Mouse (Mus musculus) forelimb bud, embryonic 11.5 days (tissue): ENCODE data around the gene Mat2b.
"Not testable (repeated sequence)": the region's sequence is repeated elsewhere in the genome, so short reads cannot be mapped to it uniquely, and the experiment has no call there.

Source experiments
- DNase-seq: peaks from one replicate; pipeline ENCODE4 v3.0.0-alpha.2; 2012; ENCODE audit warnings: low read depth, low spot score

Mat2b gene

DNA sequence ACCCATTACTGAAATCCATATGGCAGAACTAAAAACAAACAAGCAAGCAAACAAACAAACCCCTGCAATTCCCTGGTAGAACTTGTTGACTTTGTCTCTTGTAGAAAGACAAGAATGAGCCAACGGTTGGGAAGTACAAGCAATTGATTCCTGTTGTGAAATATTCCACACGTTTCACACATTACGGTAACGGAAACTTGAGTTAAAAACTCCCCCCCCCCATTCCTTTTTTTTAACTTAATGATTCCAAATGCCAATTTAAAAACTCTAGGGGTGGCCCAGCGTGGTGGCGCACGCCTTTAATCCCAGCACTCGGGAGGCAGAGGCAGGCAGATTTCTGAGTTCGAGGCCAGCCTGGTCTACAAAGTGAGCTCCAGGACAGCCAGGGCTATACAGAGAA lies at the start of gene Mat2b:
Gene Mat2b, minus strand, starts transcription at position 101 of the 400 bp plus-strand sequence.
- no peak for DNase-seq

DNA sequence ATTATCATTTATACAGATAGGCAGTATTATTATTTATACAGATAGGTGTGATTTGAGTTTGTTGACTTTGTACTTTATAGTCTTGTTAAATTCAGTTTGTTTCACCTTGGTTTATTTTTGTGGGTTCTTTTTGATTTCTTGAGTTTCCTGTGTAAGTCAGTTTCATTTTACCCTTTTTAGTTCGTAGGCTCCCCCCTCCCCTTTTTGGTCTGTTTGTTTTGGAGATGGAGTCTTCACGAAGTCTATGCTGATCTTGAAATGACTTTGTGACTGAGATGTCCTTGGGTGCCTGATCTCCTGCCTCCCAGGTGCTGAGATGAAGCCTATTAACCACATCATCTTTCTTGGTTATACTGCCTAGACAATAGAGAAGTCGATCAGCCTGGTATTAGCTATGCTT lies 49.3 kb upstream of the Mat2b start:
- DNase-seq = no peak

DNA sequence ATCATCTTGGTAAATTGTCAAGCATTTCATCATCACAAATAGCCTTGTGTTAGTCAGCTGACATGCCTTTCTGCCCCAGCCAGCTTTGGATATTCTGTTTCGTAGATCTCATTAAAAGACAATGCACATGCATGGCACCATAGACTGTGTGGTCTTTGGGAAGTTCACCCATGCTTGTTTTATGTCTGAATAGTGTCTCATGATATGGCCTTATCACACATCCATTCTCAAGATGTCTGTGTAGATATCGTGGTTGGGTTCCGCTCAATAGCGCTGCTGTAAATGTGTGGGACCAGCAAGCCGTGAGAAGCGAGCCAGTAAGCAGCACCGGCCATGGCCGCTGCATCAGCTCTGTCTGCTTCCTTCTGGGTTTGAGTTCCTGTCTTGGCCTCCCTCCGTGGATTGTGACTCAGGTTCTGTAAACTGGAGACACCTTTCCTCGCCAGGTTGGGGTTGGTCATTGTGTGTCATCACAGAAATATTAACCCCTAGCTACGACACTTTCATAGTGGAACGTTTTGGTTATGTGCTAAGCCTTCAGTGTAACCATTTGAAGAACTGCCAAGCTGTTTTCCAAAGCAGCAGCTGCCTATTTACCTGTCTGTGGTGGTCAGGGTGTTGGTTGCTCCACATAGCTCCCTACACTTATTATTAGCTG lies 46.7 kb upstream of the Mat2b start:
- DNase-seq = no peak

DNA sequence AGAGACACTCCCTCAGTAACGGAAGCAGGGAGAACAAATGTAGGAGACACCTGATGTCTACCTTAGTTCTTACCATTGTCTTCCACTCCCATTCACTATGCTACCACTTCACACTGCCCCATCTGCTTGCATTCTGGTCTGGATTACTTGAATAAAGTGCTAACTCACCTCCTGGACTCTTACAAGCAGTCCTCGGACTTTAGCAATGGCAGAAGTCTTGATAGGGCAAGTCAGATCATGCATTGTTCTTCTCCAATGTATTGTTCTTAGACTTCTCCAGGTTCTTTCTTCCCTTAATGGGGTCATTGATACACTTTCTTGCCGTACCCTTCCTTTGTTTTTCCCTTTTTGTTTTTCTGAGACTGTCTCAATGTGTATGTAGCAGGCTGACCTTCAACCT lies 42.4 kb upstream of the Mat2b start:
- no peak for DNase-seq

DNA sequence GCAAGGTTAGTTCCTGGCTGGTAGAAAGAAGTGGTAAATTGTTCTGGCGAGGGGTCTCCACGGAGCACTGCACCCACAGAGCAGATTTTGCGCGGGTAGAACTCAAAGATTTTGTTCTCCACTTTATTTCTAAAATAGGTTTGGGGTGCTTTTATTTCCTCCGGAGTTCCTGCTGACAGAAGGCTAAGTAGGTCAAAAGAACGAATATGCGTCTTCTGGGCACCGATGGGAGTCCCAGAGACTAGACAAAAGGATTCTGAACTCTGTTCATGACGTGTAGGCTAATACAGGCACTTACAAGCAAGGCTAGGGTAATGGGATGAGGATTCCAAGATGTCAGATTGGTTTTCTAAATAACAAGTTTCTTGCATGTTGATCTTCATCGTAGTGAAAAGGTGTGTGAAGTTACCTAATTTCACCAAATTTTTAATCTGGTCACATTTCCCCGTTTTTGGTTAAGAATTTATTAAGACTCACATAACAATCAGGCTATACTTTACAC lies 39.3 kb upstream of the Mat2b start:
- DNase-seq = peak; percentile 11

DNA sequence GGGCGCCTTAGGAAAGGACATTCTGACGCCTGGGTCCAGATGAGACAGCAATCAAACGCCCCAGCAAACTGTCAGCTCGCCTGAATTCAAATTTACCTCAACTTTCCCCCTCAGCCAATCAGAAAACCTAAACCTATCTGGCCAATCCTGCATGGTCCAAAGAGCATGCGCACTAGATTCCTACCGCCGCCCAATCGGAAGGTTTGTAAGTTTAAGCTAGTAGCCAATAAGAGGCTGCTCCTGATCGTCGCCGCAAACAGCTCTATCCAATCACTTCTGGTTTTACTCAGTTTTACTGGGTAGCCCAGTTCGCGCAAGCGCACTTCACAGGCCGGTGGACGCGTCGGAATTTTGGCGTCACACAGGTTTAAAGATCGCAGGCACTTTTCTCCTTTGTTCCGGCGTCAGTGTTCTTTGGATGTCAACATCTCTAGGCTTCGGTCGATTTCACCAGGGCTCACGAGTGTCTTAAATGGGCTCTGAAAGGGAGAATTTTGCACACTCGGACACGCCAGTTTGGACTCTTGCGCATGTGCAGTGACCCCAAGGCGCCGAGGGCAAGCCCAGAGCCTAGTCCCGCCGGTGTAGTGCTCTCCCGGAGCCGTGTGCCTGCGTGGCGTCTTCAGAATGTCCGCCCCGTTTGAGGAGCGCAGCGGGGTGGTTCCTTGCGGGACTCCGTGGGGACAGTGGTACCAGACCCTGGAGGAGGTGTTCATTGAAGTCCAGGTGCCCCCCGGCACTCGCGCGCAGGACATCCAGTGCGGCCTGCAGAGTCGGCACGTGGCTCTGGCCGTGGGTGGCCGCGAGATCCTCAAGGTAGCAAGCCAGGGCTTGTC lies 38.6 kb upstream of the Mat2b start, which contains the start of the genes Hmmr and Nudcd2:
Gene Hmmr, minus strand, starts transcription at position 84 of the 836 bp plus-strand sequence.
Gene Nudcd2, plus strand, starts transcription at position 329 of the 836 bp plus-strand sequence.
- DNase-seq = peak; percentile 98

DNA sequence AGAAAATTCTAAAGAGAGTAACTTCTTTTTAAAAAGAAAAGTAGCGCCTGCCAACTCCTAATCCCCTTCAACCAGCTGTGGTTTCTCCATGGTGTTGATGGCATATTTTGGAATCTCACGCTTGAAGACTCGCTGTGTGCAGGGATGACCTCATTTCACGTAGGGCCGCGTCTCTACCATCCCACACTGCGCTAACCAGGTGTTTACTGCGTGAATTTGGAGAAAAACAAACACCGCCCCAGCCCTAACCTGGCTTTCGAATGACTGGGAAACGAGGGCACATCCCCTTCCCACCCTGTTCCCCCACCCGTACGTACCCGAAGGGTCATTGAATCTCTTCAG lies 38.0 kb upstream of the Mat2b start:
- DNase-seq = no peak

DNA sequence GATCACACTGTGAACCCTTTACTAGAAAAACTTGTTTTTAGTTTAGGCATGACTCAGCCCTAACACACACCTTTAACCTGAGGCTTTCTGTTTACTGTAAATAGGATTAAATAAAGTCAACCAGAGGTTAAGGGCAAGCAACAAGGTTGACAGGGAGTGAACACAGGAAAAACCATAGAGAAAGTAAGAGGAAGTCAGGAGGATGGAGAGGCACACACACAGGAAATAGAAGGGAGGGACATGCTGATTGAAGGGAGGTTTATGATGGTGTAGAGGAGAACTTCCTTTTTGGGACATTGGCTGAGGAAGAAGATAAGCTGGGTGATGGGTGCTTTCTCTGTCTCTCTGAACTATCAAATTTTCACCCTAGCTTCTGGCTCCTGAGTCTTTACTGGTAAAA lies 23.3 kb upstream of the Mat2b start:
- DNase-seq = no peak

DNA sequence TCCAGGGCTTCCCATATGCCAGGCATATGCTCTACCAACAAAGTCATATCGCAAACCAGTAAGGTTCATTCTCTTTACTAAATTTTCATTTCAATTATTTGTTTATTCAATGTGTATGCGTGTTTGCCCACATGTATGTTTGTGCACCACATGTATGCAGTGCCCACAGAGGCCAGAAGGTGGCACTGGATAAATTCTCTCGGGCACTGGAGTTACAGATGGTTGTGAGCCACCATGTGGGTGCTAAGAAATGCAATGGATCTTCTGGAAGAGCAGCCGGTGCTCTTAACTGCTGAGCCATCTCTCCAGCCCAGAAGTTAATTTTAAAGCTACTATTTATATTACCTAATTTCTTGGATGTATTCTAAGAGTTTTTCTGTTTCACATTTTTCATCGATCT lies 20.5 kb upstream of the Mat2b start:
- no peak for DNase-seq

DNA sequence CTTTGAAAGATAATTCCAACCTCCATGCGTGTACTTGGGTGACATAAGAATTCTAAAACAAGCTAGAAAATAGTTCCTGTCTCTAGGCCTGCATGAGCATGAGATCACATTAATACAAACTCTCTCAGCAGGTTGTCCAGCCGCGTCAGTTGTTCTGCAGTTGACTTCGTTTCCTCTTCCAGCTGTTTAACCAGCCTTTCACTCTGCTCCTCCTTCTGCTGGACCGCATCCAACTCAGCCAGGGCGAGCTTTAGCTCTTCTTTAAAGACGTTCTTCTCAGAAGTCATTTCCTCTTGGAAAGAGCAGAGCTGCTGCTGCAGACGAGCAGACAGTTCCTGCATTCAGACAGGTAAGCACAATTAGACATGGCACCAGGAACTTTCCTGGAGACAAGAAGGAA lies 18.9 kb upstream of the Mat2b start:
- no peak for DNase-seq

DNA sequence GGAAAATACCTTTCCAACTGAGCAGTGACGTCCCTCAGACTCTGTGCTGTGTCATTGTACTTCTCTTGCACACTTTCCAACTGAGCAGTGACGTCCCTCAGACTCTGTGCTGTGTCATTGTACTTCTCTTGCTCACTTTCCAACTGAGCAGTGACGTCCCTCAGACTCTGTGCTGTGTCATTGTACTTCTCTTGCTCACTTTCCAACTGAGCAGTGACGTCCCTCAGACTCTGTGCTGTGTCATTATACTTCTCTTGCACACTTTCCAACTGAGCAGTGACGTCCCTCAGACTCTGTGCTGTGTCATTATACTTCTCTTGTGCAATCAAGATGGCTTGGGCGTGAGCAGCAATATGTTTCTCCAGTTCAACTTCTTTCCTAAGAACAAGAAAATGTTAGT lies 14.9 kb upstream of the Mat2b start:
- not testable (repeated sequence) for DNase-seq

DNA sequence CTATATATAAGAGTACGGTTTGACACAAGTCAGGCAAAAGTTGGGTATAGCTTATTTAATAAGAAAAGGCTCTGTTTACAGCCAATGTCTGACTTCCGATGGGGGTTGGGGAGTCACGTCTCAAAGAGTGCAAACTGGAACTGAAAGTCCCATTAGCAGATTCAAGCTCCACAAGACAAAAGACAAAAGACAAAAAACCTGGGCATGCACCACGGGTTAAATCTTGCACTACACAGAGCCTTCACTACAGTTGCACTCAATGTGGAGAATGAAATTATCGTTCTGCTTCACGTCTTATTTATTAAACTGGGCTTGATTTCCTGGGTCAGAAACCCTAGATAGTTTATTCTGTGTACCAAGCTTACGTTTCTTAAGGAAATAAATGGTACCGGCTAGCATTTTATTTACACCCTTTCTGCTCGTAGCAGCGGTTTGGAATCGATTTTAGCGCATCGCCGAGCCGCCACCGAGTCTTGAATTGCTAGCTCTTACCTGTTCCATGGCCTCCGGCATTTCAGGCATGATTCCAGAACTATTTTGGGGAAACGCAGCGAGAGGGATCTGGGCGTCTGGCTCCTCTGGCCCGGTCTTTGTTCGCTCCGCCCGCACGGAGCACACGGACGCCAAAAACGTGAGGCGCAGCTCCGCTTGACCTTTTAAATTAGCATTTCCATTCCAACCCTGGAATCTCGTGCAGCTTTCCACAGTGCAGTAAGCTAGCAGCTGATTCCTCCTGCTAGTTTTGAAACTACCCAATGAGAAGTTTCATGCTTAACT lies 504 bp downstream of the Mat2b start:
- DNase-seq = peak; percentile 87

DNA sequence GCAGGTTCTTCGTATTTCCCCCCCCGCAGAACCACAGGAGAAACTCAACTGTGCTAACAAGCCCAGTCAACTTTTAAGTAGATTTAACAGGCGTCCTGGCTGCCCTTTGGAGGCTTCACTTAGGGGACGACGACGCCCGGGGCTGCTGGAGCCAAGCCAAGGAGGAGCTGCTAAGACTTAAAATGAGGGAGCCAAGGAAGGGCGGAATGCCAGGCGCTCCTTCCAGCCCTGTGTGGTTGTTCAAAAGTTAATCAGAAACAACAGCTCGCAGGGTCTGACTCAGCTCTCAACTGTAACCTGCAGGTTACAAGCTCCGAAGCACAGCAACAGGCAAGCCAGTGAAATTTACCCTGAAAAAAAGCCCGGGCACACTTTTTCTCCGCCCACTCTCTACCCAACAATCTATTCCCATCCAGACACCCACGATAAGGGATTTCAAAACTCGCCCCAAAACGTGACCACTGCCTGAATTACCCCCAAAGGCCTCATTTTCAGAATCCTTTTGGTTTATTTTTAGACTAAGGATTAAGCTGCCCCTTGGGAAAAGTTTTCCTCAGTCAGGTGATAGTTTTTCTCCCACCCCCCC lies 1.5 kb downstream of the Mat2b start:
- peak; percentile 65 for DNase-seq

DNA sequence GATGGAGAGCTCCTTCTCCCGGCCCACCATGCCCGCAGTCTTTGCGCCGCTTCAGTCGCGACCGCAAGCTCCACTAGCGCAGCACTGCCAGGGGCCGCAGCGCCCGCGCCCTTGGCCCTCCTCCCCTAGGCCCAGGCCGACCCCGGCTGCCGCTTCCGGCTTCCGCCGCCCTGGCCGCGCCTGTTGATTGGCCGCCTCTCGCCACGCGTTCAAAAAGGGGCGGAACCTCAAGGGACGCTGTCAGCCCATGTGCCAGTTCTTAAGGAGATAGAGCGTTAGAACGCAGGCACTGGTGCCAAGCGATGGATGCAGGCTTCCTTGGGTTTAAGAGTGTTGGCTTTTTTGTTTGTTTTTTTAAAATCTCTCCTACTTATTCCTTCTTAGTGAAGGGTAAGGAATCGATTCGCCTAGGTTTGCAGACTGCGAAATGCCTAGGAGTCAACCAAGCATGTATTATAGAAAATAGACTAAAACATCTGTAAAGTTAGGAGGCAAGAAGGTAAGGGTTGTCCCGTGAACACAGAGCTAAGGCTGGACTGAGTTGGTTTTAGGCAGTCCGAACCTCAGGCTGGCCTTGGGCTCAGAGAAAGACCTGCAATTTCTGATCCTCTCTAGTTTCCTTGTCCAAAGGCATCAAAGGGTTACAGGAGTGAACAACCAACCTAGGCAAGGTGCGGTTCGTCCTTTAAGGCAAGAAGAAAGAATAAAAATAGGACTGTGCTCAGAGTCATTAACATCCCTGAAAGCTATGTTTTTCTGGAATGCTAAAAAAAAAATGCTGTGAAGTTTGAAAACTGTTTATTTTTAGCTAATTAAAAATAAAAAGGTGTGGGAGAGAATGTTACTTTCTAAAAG lies 2.3 kb downstream of the Mat2b start:
- peak; percentile 90 for DNase-seq

DNA sequence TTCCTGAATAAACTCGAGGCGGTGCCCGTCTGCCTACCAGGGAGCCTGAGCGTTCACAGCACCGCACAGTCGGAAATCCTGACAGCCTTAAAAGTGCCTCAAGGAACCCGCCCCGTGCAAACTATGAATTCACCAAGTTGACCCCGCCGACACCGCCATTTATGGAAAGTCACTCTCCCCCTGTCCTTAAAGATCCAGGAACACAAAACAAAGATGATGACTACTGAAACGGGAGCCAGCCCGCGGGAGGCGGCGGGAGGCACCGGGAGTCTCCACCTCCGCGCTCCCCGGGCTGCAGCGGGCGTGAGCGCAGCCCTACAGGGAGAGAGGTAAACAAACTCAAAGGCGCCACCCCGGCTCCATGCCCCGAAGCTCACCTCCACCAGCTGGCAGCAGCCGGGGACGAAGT lies 2.9 kb downstream of the Mat2b start:
- DNase-seq = peak; percentile 12

DNA sequence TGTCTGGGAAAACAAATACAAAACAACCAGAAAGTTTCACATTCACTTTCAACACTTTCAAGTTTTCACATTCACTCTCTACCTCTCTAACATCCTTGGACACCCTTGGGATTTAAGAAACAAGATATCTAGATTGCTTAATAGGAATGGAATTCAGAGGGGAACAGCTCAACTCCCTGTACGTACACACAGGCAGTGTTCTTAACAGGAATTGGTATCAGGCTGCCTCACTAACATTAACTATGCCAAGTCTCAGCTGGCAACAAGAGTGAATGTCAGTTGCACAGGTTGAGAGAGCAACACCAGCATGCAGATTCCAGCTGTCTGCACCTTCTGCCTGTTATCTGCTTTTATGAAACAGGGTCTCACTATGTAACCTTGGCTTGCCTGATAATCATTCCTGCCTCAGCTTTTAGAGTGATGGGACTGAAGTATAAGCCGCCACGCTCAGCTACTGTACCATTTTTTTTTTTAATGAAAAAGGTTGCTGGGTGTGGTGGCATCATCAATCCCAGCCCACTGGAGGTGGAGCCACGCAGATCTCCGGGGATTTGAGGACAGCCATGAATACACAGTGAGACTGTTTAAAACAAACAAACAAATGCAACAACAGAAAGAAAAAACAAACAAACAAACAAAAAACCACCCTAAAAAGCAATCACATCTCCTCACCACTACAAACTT lies 4.4 kb downstream of the Mat2b start:
- DNase-seq = no peak

DNA sequence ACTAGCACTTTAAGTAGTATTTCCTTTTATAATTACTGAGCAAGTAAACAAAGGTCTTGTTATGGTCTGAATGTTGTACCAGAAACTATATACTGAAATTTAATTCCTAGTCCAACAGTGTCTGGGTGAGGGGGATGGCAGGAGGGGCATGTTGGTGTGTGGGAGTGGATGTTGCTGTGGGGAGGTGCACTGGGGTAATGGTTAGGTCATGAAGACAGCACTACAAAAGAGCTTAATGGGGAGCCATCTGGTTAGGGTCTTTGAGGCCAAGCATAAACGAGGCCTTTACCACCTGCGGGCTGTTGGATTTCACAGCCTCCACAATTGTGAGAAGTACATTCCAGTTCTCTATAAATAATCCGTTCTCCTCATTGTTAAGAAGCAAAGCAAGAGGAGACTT lies 11.7 kb downstream of the Mat2b start:
- DNase-seq = no peak

DNA sequence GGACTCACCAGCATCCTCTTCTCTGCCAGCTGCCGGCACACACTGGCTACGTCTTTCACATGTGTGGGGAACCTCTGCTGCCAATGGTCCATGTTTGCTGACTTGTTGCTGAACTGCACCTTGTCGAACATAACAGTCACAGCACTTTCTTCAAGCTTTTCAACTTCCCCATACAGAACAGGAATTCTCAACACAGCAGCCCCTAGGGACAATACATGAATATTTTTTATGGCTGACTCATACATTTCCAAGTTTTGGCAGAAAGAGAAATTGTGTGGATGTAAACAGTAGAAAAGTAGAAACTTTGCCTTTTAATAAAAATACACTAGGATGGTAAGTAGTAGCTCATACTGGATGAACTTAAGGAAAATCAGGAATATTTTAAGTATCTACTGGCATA lies 12.5 kb downstream of the Mat2b start:
- DNase-seq = no peak

DNA sequence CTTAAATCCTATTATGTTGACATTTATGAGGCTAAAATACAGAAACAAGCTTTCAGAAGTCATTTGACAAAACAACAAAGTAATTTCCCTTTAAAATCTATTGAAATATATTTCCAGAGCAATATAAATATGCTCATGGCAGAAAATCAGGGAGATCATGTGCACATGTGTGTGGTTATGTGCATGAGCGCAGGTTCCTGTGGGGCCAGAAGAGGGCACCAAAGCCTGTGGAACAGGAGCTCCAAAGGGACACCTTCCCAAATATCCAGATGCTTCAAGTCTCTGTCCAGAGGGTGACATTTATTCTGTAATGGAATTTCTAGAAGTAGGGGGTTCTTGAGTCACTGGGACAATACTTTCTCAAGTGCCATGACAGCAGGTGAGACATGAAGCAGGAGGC lies 17.8 kb downstream of the Mat2b start:
- DNase-seq = peak; percentile 14

DNA sequence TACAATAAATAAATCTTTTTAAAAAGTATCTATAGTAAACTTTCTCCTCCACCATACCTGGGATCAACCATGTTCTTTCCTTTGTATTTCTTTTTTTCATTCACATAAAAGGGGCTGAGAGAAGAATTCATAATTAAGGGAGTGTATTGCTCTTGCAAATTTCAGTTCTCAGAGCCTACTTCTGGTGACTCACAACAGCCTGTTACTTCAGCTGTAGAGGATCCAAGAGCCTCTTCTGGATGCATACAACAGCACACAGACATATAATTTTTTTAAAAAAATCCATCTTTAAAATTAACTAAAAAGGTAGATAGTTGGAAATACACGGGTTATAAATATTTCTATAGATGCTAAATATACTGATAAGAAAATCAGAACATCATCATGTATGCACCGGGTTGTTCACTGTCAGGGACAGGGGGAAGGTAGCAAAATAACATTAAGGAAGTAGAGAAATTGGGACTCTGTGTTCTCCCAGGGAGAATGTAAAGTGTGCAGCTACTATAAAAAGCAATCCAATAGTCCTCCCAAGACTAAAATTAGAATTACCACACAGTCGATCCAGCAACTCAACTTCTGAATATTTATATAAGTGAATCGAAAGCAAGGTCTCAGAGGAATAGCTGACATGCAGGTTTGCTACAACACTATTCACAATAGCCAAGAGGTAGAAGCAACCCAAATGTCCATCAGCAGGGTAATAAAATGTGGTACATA lies 19.8 kb downstream of the Mat2b start:
- DNase-seq = no peak
